Mouse (Mus musculus): ENCODE data around the gene Etfb.

DNA sequence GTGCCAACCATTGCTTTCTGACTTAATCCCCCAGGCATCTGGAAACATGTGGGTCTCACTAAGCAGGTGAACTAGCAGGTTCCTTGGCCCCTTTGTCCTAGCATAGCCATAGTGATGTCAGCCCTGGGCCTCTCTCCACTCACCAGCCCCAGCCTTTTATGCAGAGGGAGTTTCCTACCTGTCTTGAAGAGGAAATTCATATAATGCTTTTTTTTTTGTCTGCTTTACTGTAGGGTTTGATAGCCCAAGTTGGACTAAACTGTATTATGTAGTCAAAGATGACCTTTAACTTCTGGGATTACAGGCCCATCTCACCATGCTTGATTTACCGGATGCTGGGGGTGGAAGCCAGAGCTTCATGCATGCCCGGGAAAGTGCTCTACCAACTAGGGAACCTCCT is 5.9 kb downstream of the Etfb start:
- no peak for TF ChIP-seq CTCF (IDR thresholded peaks at IDR 0.05; ENCODE audit: insufficient read depth, low read length)
- no peak for TF ChIP-seq POLR2A (IDR thresholded peaks at IDR 0.05; ENCODE audit: borderline replicate concordance, extremely low read depth, low read depth, low read length)
